Mouse (Mus musculus): ENCODE measurements around the gene Sptan1. TPM values are rescaled to one million over a fixed set of nuclear protein-coding genes. Genes with fewer than 3 reads are reported as not detected.

Gene Sptan1
- 49.7 and 55.9 TPM in 2 replicates for polyA plus RNA-seq (2012)

DNA sequence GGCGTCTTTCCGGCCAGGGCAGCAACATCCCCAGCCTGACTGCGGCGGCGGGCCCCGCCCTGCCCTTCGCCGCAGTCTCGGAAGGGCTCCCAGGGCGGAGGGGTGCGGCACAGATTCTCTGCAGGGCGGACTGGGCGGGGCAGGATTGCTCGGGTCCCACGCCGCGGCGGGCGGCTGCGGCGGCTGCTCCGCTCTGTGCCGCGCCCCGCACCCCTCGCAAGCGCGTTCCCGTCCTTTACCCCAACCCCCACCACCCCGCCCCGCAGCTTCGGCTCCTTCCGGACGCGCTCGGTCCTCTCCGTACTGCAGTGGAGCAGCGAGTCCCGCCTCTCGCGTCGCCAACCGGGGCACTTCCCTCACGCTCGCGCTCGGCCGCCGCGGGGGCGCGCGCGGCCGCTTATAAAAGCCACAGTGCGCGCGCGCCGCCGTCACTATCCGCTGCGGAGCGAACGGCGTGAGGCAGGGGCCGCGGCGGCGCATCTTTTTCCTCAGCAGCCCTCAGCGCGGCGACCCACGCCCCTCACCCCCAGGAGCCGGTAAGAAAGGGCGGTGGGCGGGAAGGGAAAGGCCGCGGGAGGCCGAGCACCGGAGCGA lies at the start of gene Sptan1:
Gene Sptan1, plus strand, starts transcription at position 311 of the 594 bp plus-strand sequence.

DNA sequence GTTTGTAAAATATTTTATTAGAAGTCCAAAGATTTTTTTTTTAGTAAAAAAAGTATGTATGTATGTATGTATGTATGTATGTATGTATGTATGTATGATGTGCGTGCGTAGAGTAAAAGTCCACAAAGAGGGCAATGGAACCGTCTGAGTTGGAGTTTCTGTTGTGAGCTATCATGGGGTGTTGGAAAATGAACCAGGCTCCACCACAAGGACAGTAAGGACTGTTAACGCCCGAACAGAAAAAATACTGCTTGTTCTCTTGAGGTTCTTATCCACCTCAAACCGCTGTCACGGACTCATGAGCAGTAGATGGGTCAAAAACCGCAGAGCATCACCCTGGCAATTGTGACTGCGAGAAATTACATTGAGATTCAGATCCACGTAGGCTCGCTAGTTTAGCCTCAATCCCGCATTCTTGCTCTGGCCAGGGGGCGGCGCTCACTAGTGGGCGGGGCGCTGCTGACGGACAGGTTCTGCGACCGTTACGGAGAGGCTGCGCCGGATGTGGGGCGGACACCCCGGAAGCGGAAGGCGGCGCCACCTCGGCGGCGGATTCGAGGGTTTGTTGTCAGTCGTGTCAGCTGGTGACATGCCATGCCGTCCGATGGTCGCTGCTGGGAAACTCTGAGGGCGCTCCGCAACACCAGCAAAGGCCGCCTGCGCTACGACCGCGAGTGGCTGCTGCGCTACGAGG lies 30.3 kb upstream of the Sptan1 start, which contains the start of gene Gle1:
Gene Gle1, plus strand, starts transcription at position 521 of the 694 bp plus-strand sequence.

GRCm38 (mm10) chr2:30048699-30049388 lies 83.5 kb downstream of the Sptan1 start, which contains the start of gene Wdr34:
Gene Wdr34 (minus strand): TSS chr2:30048881.

DNA sequence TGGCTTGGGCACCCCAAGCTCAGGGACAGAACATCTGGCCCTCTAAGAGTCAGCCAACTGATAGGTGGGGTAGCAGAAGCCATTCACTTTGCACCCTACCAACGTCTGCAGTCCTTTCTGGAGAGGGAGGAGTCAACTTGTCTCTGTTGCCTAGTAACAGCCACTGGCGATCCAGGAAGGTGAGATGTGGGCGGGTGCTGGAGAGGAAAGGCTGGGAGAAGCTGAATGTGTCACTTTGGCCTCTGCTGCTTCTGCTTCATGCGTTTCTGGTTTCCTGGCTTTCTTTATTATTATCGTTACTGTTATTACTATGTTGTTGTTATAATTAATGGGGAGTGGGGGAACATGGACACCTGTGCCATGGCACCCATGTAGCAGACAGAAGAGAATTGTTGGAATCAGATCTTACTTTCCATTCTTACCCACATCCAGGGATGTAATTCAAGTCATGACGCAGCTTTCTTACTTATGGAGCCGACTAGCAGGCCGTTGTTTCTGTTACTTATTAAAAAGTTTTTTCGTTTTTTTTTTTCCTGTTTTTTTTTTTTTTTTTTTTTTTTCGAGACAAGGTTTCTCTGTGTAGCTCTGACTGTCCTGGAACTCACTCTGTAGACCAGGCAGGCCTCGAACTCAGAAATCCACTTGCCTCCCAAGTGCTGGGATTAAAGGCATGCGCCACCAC lies 92.0 kb downstream of the Sptan1 start, which contains the start of gene Set:
Gene Set, plus strand, starts transcription at position 156 of the 682 bp plus-strand sequence.

GRCm38 (mm10) chr2:30077502-30078348 lies 112.4 kb downstream of the Sptan1 start, which contains the start of gene Pkn3:
Gene Pkn3 (plus strand): TSS chr2:30077684.

Other genes with a start within 250 kb of the Sptan1 start
- not detected in 2 replicates for gene Gm13420, start 213.9 kb upstream of the Sptan1 start, polyA plus RNA-seq (2012)
- gene Gm13547, start 206.2 kb upstream of the Sptan1 start, polyA plus RNA-seq (2012), result not detected in 2 replicates
- gene Coq4, start 178.1 kb upstream of the Sptan1 start, polyA plus RNA-seq (2012), result 117 and 152 TPM in 2 replicates
- 7.4 and 8.4 TPM in 2 replicates for gene Trub2, start 177.1 kb upstream of the Sptan1 start, polyA plus RNA-seq (2012)
- gene Slc27a4, start 162.9 kb upstream of the Sptan1 start, polyA plus RNA-seq (2012), result 12.8 and 14.6 TPM in 2 replicates
- gene Urm1, start 145.5 kb upstream of the Sptan1 start, polyA plus RNA-seq (2012), result 69.0 and 81.2 TPM in 2 replicates
- gene Cercam, start 96.4 kb upstream of the Sptan1 start, polyA plus RNA-seq (2012), result 29.6 and 30.5 TPM in 2 replicates
- gene Odf2, start 76.3 kb upstream of the Sptan1 start, polyA plus RNA-seq (2012), result 26.2 and 45.0 TPM in 2 replicates
- gene Gle1, start 30.1 kb upstream of the Sptan1 start, polyA plus RNA-seq (2012), result 51.3 and 60.3 TPM in 2 replicates
- gene Wdr34, start 83.3 kb downstream of the Sptan1 start, polyA plus RNA-seq (2012), result 26.0 and 26.5 TPM in 2 replicates
- gene Set, start 91.8 kb downstream of the Sptan1 start, polyA plus RNA-seq (2012), result 599 and 669 TPM in 2 replicates
- gene Pkn3, start 112.1 kb downstream of the Sptan1 start, polyA plus RNA-seq (2012), result 35.4 and 39.2 TPM in 2 replicates
- 24.3 and 28.2 TPM in 2 replicates for gene Zdhhc12, start 128.1 kb downstream of the Sptan1 start, polyA plus RNA-seq (2012)
- gene Zer1, start 159.0 kb downstream of the Sptan1 start, polyA plus RNA-seq (2012), result 17.4 and 20.6 TPM in 2 replicates
- gene Tbc1d13, start 168.2 kb downstream of the Sptan1 start, polyA plus RNA-seq (2012), result 32.4 and 40.5 TPM in 2 replicates
- 24.5 and 27.9 TPM in 2 replicates for gene Endog, start 205.9 kb downstream of the Sptan1 start, polyA plus RNA-seq (2012)
- gene Spout1, start 212.9 kb downstream of the Sptan1 start, polyA plus RNA-seq (2012), result 52.5 and 60.2 TPM in 2 replicates
- gene Kyat1, start 240.3 kb downstream of the Sptan1 start, polyA plus RNA-seq (2012), result 6.2 and 8.0 TPM in 2 replicates